Mouse (Mus musculus) hindbrain, embryonic 16.5 days (tissue): ENCODE results near the gene Dut. TPM values are rescaled to one million over a fixed set of nuclear protein-coding genes. Genes with fewer than 3 reads are reported as not detected.

Experiments
- ATAC-seq: fragments of 200-750 bp; cut with Nextera tagmentation; 2 replicates; pipeline ENCODE4 v1.8.0; 2017; ENCODE audit warnings: moderate TSS enrichment, moderate library complexity
- H3K27ac ChIP-seq: fragments of 300-500 bp; sonication (generic); 2 replicates; pipeline ENCODE4 v1.5.1; 2014; ENCODE audit warnings: low read depth, mild to moderate bottlenecking, control low read depth, low read length, moderate library complexity
- H3K27me3 ChIP-seq: fragments of 300-500 bp; sonication (generic); replicated peaks from 2 replicates; pipeline ENCODE4 v1.6.1; 2014; ENCODE audit warnings: low read length; ENCODE audit not compliant: control insufficient read depth, insufficient read depth
- H3K36me3 ChIP-seq: fragments of 300-500 bp; sonication (generic); 2 replicates; pipeline ENCODE4 v1.6.1; 2014; ENCODE audit warnings: mild to moderate bottlenecking, low read length, moderate library complexity, mixed read lengths; ENCODE audit not compliant: control insufficient read depth, insufficient read depth
- H3K4me1 ChIP-seq: fragments of 300-500 bp; sonication (generic); 2 replicates; pipeline ENCODE4 v1.6.1; 2014; ENCODE audit warnings: low read depth, low read length; ENCODE audit not compliant: control insufficient read depth, insufficient read depth
- H3K4me2 ChIP-seq: fragments of 300-500 bp; sonication (generic); 2 replicates; pipeline ENCODE4 v1.6.1; 2014; ENCODE audit warnings: mild to moderate bottlenecking, low read length, control low read depth, moderate library complexity
- H3K4me3 ChIP-seq: fragments of 300-500 bp; sonication (generic); 2 replicates; pipeline ENCODE4 v1.5.1; 2014; ENCODE audit warnings: mild to moderate bottlenecking, low read length, control low read depth, moderate library complexity
- H3K9ac ChIP-seq: fragments of 300-500 bp; sonication (generic); 2 replicates; pipeline ENCODE4 v1.6.1; 2014; ENCODE audit warnings: low read depth, mild to moderate bottlenecking, control low read depth, low read length, moderate library complexity
- H3K9me3 ChIP-seq: fragments of 300-500 bp; sonication (generic); 2 replicates; pipeline ENCODE4 v1.6.1; 2014; ENCODE audit warnings: mild to moderate bottlenecking, low read length, moderate library complexity; ENCODE audit not compliant: control insufficient read depth
- WGBS: fragments of 180-500 bp; shearing (Covaris S2); extraction: QIAGEN DNeasy Blood & Tissue Kit; methylation state at CpG from one replicate; pipeline ENCODE4 v1.1.7; 2014; 5-methylcytosine and 5-hydroxymethylcytosine counted together
- polyA plus RNA-seq: library from polyadenylated mRNA; unstranded; fragments of >200 nt; fragmentation: Nextera tagmentation; extraction: Ambion mirVana; gene quantifications from 2 replicates; pipeline ENCODE4 v1.2.1, GENCODE M21; 2015

Gene Dut
- polyA plus RNA-seq, 1 experiment from 2014 or later, result 75.4 TPM

DNA sequence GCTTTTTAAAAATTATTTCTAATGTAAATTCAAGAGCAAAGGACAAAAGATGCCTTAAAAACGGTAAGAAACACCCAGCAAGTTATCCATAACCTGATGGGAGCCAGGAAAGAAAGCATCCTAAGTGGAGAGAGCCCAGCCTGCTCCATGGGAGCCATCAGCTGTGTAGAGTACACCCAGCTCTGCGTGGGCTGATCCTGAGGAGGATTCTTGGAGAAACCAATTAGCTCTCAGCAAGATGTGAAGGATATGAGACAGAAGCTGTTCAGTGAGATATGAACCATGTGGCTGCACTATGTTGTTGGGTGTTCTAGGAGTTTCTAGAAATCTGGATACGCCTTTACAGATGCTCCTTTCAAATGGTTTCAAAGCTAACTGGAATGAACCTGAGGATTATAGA lies 58.7 kb downstream of the Dut start:
- H3K4me2 ChIP-seq, result no peak overlapping the region
- H3K36me3 ChIP-seq, result peaks cover 8% of the 10 kb centered on the region; the same call in 1 of the 2 replicates
- no peak overlapping the region for H3K4me3 ChIP-seq
- ATAC-seq, result no peak
- no peaks in the 10 kb centered on the region for H3K9me3 ChIP-seq
- no peaks in the 10 kb centered on the region for H3K4me1 ChIP-seq
- H3K27ac ChIP-seq, result no peak overlapping the region
- 76% methylated on average over 3 of the region's 3 CpGs for WGBS
- H3K27me3 ChIP-seq, result no peaks in the 10 kb centered on the region
- H3K9ac ChIP-seq, result no peak overlapping the region

Other genes with a start within 250 kb of the Dut start
- gene Slc24a5, start 179.1 kb upstream of the Dut start, polyA plus RNA-seq, result 4.3 and 4.5 TPM in 2 replicates
- gene Myef2, start 123.5 kb upstream of the Dut start, polyA plus RNA-seq, result 164 and 178 TPM in 2 replicates
- gene Ctxn2, start 110.5 kb upstream of the Dut start, polyA plus RNA-seq, result 23.4 and 27.4 TPM in 2 replicates
- 0.04 TPM in 2 replicates for gene Slc12a1, start 94.7 kb upstream of the Dut start, polyA plus RNA-seq